Mouse (Mus musculus) neural tube, embryonic 13.5 days (tissue): ENCODE results near the gene Ofcc1. TPM values are rescaled to one million over a fixed set of nuclear protein-coding genes. Genes with fewer than 3 reads are reported as not detected.
A peak's percentile ranks its signal among the peaks of the same experiment; 100 is the strongest.

ENCODE experiments used
- ATAC-seq: fragments of 200-750 bp; cut with Nextera tagmentation; 2 replicates; pipeline ENCODE4 v1.8.0; 2017; ENCODE audit warnings: low read depth, mild to moderate bottlenecking, moderate TSS enrichment, moderate library complexity
- H3K27ac ChIP-seq: fragments of 300-500 bp; sonication (generic); replicated peaks from 2 replicates; pipeline ENCODE4 v1.5.1; 2015; ENCODE audit warnings: moderate library complexity, mild to moderate bottlenecking, inconsistent platforms
- H3K27me3 ChIP-seq: fragments of 300-500 bp; sonication (generic); 2 replicates; pipeline ENCODE4 v1.6.1; 2015; ENCODE audit warnings: mild to moderate bottlenecking, inconsistent platforms
- H3K36me3 ChIP-seq: fragments of 300-500 bp; sonication (generic); 2 replicates; pipeline ENCODE4 v1.6.1; 2015; ENCODE audit warnings: mild to moderate bottlenecking, inconsistent platforms
- H3K4me1 ChIP-seq: fragments of 300-500 bp; sonication (generic); replicated peaks from 2 replicates; pipeline ENCODE4 v1.6.1; 2015; ENCODE audit warnings: inconsistent platforms
- H3K4me2 ChIP-seq: fragments of 300-500 bp; sonication (generic); 2 replicates; pipeline ENCODE4 v1.6.1; 2015; ENCODE audit warnings: inconsistent platforms, mild to moderate bottlenecking, moderate library complexity
- H3K4me3 ChIP-seq: fragments of 300-500 bp; sonication (generic); 2 replicates; pipeline ENCODE4 v1.5.1; 2015; ENCODE audit warnings: mild to moderate bottlenecking, inconsistent platforms
- H3K9ac ChIP-seq: fragments of 300-500 bp; sonication (generic); 2 replicates; pipeline ENCODE4 v1.6.1; 2015; ENCODE audit warnings: moderate library complexity, mild to moderate bottlenecking, inconsistent platforms
- H3K9me3 ChIP-seq: fragments of 300-500 bp; sonication (generic); 2 replicates; pipeline ENCODE4 v1.6.1; 2016; ENCODE audit warnings: inconsistent platforms
- WGBS: fragments of 180-500 bp; shearing (Covaris S2); methylation state at CpG from one replicate; pipeline ENCODE4 v1.1.7; 2015; 5-methylcytosine and 5-hydroxymethylcytosine counted together
- polyA plus RNA-seq: library from polyadenylated mRNA; unstranded; fragments of >200 nt; fragmentation: Nextera tagmentation; extraction: Ambion mirVana; gene quantifications from 2 replicates; pipeline ENCODE4 v1.2.1, GENCODE M21; 2015

Gene Ofcc1
- polyA plus RNA-seq, 1 experiment from 2014 or later, result not detected

GRCm38 (mm10) chr13:40037881-40038280 lies 323.4 kb downstream of the Ofcc1 start:
- no peak for ATAC-seq
- 75% methylated on average over 2 of the region's 2 CpGs for WGBS
- Histone ChIP-seq H3K9me3 (no peaks in the 10 kb centered on the region; the same call in 1 of the 2 replicates), H3K4me2 (no peak overlapping the region), H3K4me3 (no peak overlapping the region), H3K27ac (no peak overlapping the region), H3K9ac (no peak overlapping the region), H3K36me3 (no peaks in the 10 kb centered on the region), H3K27me3 (no peaks in the 10 kb centered on the region), H3K4me1 (no peaks in the 10 kb centered on the region)

GRCm38 (mm10) chr13:40036981-40037765 lies 324.1 kb downstream of the Ofcc1 start:
- no peaks in the 10 kb centered on the region for H3K36me3 ChIP-seq
- no peaks in the 10 kb centered on the region; the same call in 1 of the 2 replicates for H3K9me3 ChIP-seq
- 81% methylated on average over 17 of the region's 17 CpGs for WGBS
- no peak overlapping the region for H3K9ac ChIP-seq
- no peaks in the 10 kb centered on the region for H3K27me3 ChIP-seq
- no peak for ATAC-seq
- H3K4me2 ChIP-seq, result no peak overlapping the region
- H3K27ac ChIP-seq, result no peak overlapping the region
- H3K4me1 ChIP-seq, result no peaks in the 10 kb centered on the region
- H3K4me3 ChIP-seq, result no peak overlapping the region

- WGBS, result 93% methylated on average over 1 of the region's 1 CpGs
- Histone ChIP-seq H3K9me3 (no peaks in the 10 kb centered on the region), H3K27me3 (no peaks in the 10 kb centered on the region), H3K4me2 (no peak overlapping the region), H3K27ac (no peak overlapping the region), H3K4me3 (no peak overlapping the region), H3K4me1 (no peaks in the 10 kb centered on the region), H3K36me3 (no peaks in the 10 kb centered on the region), H3K9ac (no peak overlapping the region)
- no peak for ATAC-seq
Measured at GRCm38 (mm10) chr13:40029426-40029825, 331.8 kb downstream of the Ofcc1 start.

- Histone ChIP-seq H3K4me1 (no peaks in the 10 kb centered on the region), H3K27ac (no peak overlapping the region), H3K36me3 (no peaks in the 10 kb centered on the region), H3K9ac (no peak overlapping the region), H3K27me3 (no peaks in the 10 kb centered on the region), H3K4me3 (no peak overlapping the region), H3K9me3 (no peaks in the 10 kb centered on the region), H3K4me2 (no peak overlapping the region)
- WGBS, result 92% methylated on average over 4 of the region's 4 CpGs
- no peak for ATAC-seq
Measured at GRCm38 (mm10) chr13:40028827-40029226, 332.4 kb downstream of the Ofcc1 start.

GRCm38 (mm10) chr13:40025816-40026215 lies 335.4 kb downstream of the Ofcc1 start:
- Histone ChIP-seq H3K36me3 (no peaks in the 10 kb centered on the region), H3K27me3 (no peaks in the 10 kb centered on the region), H3K9ac (no peak overlapping the region), H3K27ac (no peak overlapping the region), H3K4me3 (no peak overlapping the region), H3K9me3 (0 out of 2 replicates have a peak, but pooled peaks cover 4% of the 10 kb centered on the region), H3K4me1 (no peaks in the 10 kb centered on the region), H3K4me2 (no peak overlapping the region)
- ATAC-seq, result no peak
- WGBS, result 96% methylated on average over 4 of the region's 4 CpGs

- no peaks in the 10 kb centered on the region for H3K27me3 ChIP-seq
- no peaks in the 10 kb centered on the region for H3K4me1 ChIP-seq
- H3K4me2 ChIP-seq, result no peak overlapping the region
- H3K27ac ChIP-seq, result no peak overlapping the region
- WGBS, result 49% methylated on average over 8 of the region's 8 CpGs
- ATAC-seq, result no peak
- no peak overlapping the region for H3K4me3 ChIP-seq
- 0 out of 2 replicates have a peak, but pooled peaks cover 4% of the 10 kb centered on the region for H3K9me3 ChIP-seq
- no peaks in the 10 kb centered on the region for H3K36me3 ChIP-seq
- H3K9ac ChIP-seq, result no peak overlapping the region
Measured at GRCm38 (mm10) chr13:40023201-40023777, 338.0 kb downstream of the Ofcc1 start.

- WGBS, result 76% methylated on average over 1 of the region's 1 CpGs
- Histone ChIP-seq H3K4me1 (no peaks in the 10 kb centered on the region), H3K9ac (no peak overlapping the region), H3K4me2 (no peak overlapping the region), H3K4me3 (no peak overlapping the region), H3K27ac (no peak overlapping the region), H3K9me3 (0 out of 2 replicates have a peak, but pooled peaks cover 4% of the 10 kb centered on the region), H3K36me3 (no peaks in the 10 kb centered on the region), H3K27me3 (no peaks in the 10 kb centered on the region)
- ATAC-seq, result no peak
Measured at GRCm38 (mm10) chr13:40022609-40023008, 338.6 kb downstream of the Ofcc1 start.

- Histone ChIP-seq H3K9me3 (no peaks in the 10 kb centered on the region), H3K9ac (no peak overlapping the region), H3K4me2 (no peak overlapping the region), H3K4me3 (no peak overlapping the region), H3K36me3 (no peaks in the 10 kb centered on the region), H3K27me3 (no peaks in the 10 kb centered on the region), H3K27ac (no peak overlapping the region), H3K4me1 (no peaks in the 10 kb centered on the region; the same call in 1 of the 2 replicates)
- no peak for ATAC-seq
- 85% methylated on average over 8 of the region's 8 CpGs for WGBS
Measured at GRCm38 (mm10) chr13:40000236-40000635, 361.0 kb downstream of the Ofcc1 start.

- no peak overlapping the region for H3K4me2 ChIP-seq
- H3K27ac ChIP-seq, result no peak overlapping the region
- no peak overlapping the region for H3K9ac ChIP-seq
- H3K27me3 ChIP-seq, result 0 out of 2 replicates have a peak, but pooled peaks cover 3% of the 10 kb centered on the region
- H3K36me3 ChIP-seq, result no peaks in the 10 kb centered on the region
- no peaks in the 10 kb centered on the region; the same call in 1 of the 2 replicates for H3K4me1 ChIP-seq
- H3K4me3 ChIP-seq, result no peak overlapping the region
- 85% methylated on average over 4 of the region's 4 CpGs for whole genome bisulfite sequencing
- ATAC-seq, result no peak
- no peaks in the 10 kb centered on the region for H3K9me3 ChIP-seq
Measured at GRCm38 (mm10) chr13:39997901-39998300, 363.3 kb downstream of the Ofcc1 start.

GRCm38 (mm10) chr13:39979294-39980061 lies 381.8 kb downstream of the Ofcc1 start:
- H3K9me3 ChIP-seq, result no peaks in the 10 kb centered on the region
- peak; percentile 59; the same call in 1 of the 2 replicates for ATAC-seq
- WGBS, result 53% methylated on average over 18 of the region's 18 CpGs
- H3K4me3 ChIP-seq, result no peak overlapping the region
- H3K4me2 ChIP-seq, result peak overlapping the region; percentile 22; the same call in 1 of the 2 replicates
- H3K27ac ChIP-seq, result no peak overlapping the region
- H3K27me3 ChIP-seq, result no peaks in the 10 kb centered on the region
- H3K4me1 ChIP-seq, result peaks cover 9% of the 10 kb centered on the region; the same call in 1 of the 2 replicates
- H3K9ac ChIP-seq, result no peak overlapping the region
- no peaks in the 10 kb centered on the region for H3K36me3 ChIP-seq

- 78% methylated on average over 8 of the region's 8 CpGs for WGBS
- Histone ChIP-seq H3K9ac (no peak overlapping the region), H3K4me3 (no peak overlapping the region), H3K36me3 (no peaks in the 10 kb centered on the region), H3K27ac (no peak overlapping the region), H3K4me2 (no peak overlapping the region), H3K9me3 (peaks cover 5% of the 10 kb centered on the region; the same call in 1 of the 2 replicates), H3K4me1 (no peaks in the 10 kb centered on the region), H3K27me3 (no peaks in the 10 kb centered on the region)
- ATAC-seq, result no peak
Measured at GRCm38 (mm10) chr13:39968349-39969016, 392.8 kb downstream of the Ofcc1 start.
